Mouse (Mus musculus): ENCODE measurements around the gene Mctp1. TPM values are rescaled to one million over a fixed set of nuclear protein-coding genes. Genes with fewer than 3 reads are reported as not detected.

The Mctp1 gene
- polyA plus RNA-seq, 1 experiment: 7.2 TPM

- TF ChIP-seq CTCF (IDR thresholded peaks at IDR 0.05; ENCODE audit: control insufficient read depth, insufficient read depth, low read length): no peak
- TF ChIP-seq POLR2A (IDR thresholded peaks at IDR 0.05; ENCODE audit: borderline replicate concordance, control insufficient read depth, low read depth, low read length): no peak
- 82% methylated on average over 2 of the region's 2 CpGs for WGBS
- no peaks in the 10 kb centered on the region for H3K4me1 ChIP-seq (ENCODE audit: control insufficient read depth, insufficient read depth, low read length)
Observed at GRCm38 (mm10) chr13:76515896-76516295, 131.6 kb downstream of the Mctp1 start.

GRCm38 (mm10) chr13:76523170-76523569, 138.8 kb downstream of the Mctp1 start:
- TF ChIP-seq POLR2A (IDR thresholded peaks at IDR 0.05; ENCODE audit: borderline replicate concordance, control insufficient read depth, low read depth, low read length) (no peak), CTCF (IDR thresholded peaks at IDR 0.05; ENCODE audit: control insufficient read depth, insufficient read depth, low read length) (no peak)
- 71% methylated on average over 1 of the region's 1 CpGs for WGBS
- Histone ChIP-seq H3K4me3 (replicated peaks; ENCODE audit: control insufficient read depth, low read depth, low read length) (no peak overlapping the region), H3K4me1 (ENCODE audit: control insufficient read depth, insufficient read depth, low read length) (no peaks in the 10 kb centered on the region), H3K27ac (ENCODE audit: control insufficient read depth, insufficient read depth, low read depth, low read length, poor library complexity) (no peak overlapping the region)

More at GRCm38 (mm10) chr13:76515896-76516295, 131.6 kb downstream of the Mctp1 start:
- H3K4me3 ChIP-seq (replicated peaks; ENCODE audit: control insufficient read depth, low read depth, low read length): no peak overlapping the region
- H3K27ac ChIP-seq (ENCODE audit: control insufficient read depth, insufficient read depth, low read depth, low read length, poor library complexity): no peak overlapping the region

GRCm38 (mm10) chr13:76527326-76527725, 143.0 kb downstream of the Mctp1 start:
- no peak overlapping the region for H3K27ac ChIP-seq (ENCODE audit: control insufficient read depth, insufficient read depth, low read depth, low read length, poor library complexity)
- TF ChIP-seq CTCF (IDR thresholded peaks at IDR 0.05; ENCODE audit: control insufficient read depth, insufficient read depth, low read length): no peak
- no peak for TF ChIP-seq POLR2A (IDR thresholded peaks at IDR 0.05; ENCODE audit: borderline replicate concordance, control insufficient read depth, low read depth, low read length)
- H3K4me3 ChIP-seq (replicated peaks; ENCODE audit: control insufficient read depth, low read depth, low read length): no peak overlapping the region
- H3K4me1 ChIP-seq (ENCODE audit: control insufficient read depth, insufficient read depth, low read length): no peaks in the 10 kb centered on the region

- TF ChIP-seq CTCF (IDR thresholded peaks at IDR 0.05; ENCODE audit: control insufficient read depth, insufficient read depth, low read length): no peak
- no peak for TF ChIP-seq POLR2A (IDR thresholded peaks at IDR 0.05; ENCODE audit: borderline replicate concordance, control insufficient read depth, low read depth, low read length)
- 62% methylated on average over 1 of the region's 1 CpGs for WGBS
- no peaks in the 10 kb centered on the region for H3K4me1 ChIP-seq (ENCODE audit: control insufficient read depth, insufficient read depth, low read length)
- no peak overlapping the region for H3K4me3 ChIP-seq (replicated peaks; ENCODE audit: control insufficient read depth, low read depth, low read length)
- H3K27ac ChIP-seq (ENCODE audit: control insufficient read depth, insufficient read depth, low read depth, low read length, poor library complexity): no peak overlapping the region
Observed at GRCm38 (mm10) chr13:76527751-76528150, 143.4 kb downstream of the Mctp1 start.

DNA sequence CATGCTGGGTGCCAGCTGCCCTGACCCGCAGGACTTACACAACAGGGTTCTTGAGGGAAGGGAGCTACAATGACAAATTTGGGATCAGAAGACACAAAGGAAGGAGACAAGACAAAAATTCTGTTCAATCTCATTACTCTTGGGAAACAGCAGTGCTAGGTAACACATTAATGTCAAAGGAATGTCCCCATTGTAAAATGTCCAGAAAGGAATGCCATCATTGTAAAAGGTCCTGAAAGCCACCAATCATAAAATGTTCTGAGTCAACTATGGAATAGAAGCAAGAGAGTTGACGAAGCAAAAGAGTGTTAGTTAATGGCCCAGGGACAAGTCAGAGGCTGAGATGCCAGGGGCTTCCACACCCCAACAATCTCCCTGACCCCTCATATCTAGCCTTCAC, 145.6 kb downstream of the Mctp1 start:
- TF ChIP-seq CTCF (IDR thresholded peaks at IDR 0.05; ENCODE audit: control insufficient read depth, insufficient read depth, low read length) (no peak), POLR2A (IDR thresholded peaks at IDR 0.05; ENCODE audit: borderline replicate concordance, control insufficient read depth, low read depth, low read length) (no peak)
- H3K27ac ChIP-seq (ENCODE audit: control insufficient read depth, insufficient read depth, low read depth, low read length, poor library complexity): no peak overlapping the region
- H3K4me3 ChIP-seq (replicated peaks; ENCODE audit: control insufficient read depth, low read depth, low read length): no peak overlapping the region
- WGBS: 78% methylated on average over 2 of the region's 2 CpGs
- no peaks in the 10 kb centered on the region for H3K4me1 ChIP-seq (ENCODE audit: control insufficient read depth, insufficient read depth, low read length)

DNA sequence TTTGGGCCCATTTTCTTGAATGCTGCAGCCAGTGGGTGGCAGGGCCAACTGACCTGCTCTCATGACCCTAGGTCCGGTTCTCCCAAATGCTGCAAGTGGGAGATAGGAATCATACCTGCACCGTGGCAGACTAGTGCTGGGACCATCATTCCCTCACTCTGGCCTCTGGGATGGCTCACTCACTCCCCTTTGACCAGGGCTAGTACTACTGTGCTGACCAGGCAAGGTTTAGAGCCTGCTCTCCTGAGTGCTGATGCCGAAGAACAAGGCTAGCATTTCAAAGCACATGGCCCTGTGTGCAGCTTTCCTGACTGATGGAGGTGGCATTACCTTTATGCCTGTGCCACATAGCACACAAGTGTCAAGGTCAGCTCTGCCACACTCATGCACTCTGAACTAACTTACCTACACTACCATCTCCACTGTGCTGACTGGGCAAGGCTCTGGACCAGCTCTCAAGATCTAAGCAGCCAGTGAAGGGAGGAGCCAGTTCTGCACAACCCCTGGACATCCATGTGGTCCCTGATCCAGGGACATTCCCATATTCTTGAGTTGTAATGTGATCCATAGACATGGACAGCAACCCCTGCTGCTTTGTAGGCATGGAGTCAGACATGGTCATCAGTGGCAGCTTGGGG, 146.7 kb downstream of the Mctp1 start:
- Histone ChIP-seq H3K4me3 (replicated peaks; ENCODE audit: control insufficient read depth, low read depth, low read length) (no peak overlapping the region), H3K27ac (ENCODE audit: control insufficient read depth, insufficient read depth, low read depth, low read length, poor library complexity) (no peak overlapping the region), H3K4me1 (ENCODE audit: control insufficient read depth, insufficient read depth, low read length) (no peaks in the 10 kb centered on the region)
- no peak for TF ChIP-seq CTCF (IDR thresholded peaks at IDR 0.05; ENCODE audit: control insufficient read depth, insufficient read depth, low read length)
- no peak for TF ChIP-seq POLR2A (IDR thresholded peaks at IDR 0.05; ENCODE audit: borderline replicate concordance, control insufficient read depth, low read depth, low read length)
- 87% methylated on average over 3 of the region's 3 CpGs for WGBS

DNA sequence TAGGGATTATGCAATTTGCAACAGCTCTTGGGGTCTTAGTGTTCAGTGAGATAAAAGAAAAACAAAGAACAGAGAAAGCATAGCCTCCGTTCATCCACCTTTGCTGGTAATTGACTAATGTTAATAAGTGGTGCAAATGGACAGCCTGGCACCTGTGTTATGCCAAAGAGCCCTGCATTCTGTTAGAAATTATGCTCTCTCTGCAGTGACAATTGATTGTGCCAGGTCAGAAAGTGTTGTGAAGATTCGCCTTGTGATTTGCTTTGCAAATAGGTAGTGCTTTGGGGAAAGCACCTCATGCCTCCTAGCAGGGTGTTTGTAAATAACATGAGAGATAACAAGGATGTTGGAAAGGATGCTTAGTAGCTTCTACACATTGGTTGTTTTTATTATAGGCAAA, 163.5 kb downstream of the Mctp1 start:
- Histone ChIP-seq H3K4me3 (replicated peaks; ENCODE audit: control insufficient read depth, low read depth, low read length) (no peak overlapping the region), H3K27ac (ENCODE audit: control insufficient read depth, insufficient read depth, low read depth, low read length, poor library complexity) (no peak overlapping the region), H3K4me1 (ENCODE audit: control insufficient read depth, insufficient read depth, low read length) (no peaks in the 10 kb centered on the region)
- TF ChIP-seq CTCF (IDR thresholded peaks at IDR 0.05; ENCODE audit: control insufficient read depth, insufficient read depth, low read length) (no peak), POLR2A (IDR thresholded peaks at IDR 0.05; ENCODE audit: borderline replicate concordance, control insufficient read depth, low read depth, low read length) (no peak)
- WGBS: 81% methylated on average over 2 of the region's 2 CpGs

DNA sequence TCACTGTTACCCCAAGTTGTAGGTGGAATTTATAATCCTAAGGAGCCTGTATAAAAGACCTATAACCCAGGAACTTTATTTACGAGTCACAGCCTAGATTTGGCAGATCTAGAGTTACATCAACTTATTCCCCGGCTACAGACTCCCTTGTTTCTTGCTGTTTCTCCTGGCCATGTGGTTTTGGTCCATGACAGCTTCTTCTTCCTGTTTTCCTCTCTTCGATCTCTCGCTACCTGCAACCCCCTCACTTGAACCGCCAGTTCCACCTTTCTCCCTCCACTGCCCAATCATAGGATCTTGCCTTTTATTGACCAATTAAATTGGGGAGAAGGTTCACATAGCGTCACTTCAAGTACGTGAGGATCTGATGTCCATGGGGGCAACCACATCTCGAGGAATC, 176.6 kb downstream of the Mctp1 start:
- TF ChIP-seq POLR2A (IDR thresholded peaks at IDR 0.05; ENCODE audit: borderline replicate concordance, control insufficient read depth, low read depth, low read length) (no peak), CTCF (IDR thresholded peaks at IDR 0.05; ENCODE audit: control insufficient read depth, insufficient read depth, low read length) (no peak)
- no peak overlapping the region for H3K27ac ChIP-seq (ENCODE audit: control insufficient read depth, insufficient read depth, low read depth, low read length, poor library complexity)
- H3K4me3 ChIP-seq (replicated peaks; ENCODE audit: control insufficient read depth, low read depth, low read length): no peak overlapping the region
- no peaks in the 10 kb centered on the region for H3K4me1 ChIP-seq (ENCODE audit: control insufficient read depth, insufficient read depth, low read length)
- WGBS: 41% methylated on average over 8 of the region's 8 CpGs

GRCm38 (mm10) chr13:76561594-76561993, 177.3 kb downstream of the Mctp1 start:
- WGBS: 26% methylated on average over 3 of the region's 3 CpGs
- no peaks in the 10 kb centered on the region for H3K4me1 ChIP-seq (ENCODE audit: control insufficient read depth, insufficient read depth, low read length)
- TF ChIP-seq POLR2A (IDR thresholded peaks at IDR 0.05; ENCODE audit: borderline replicate concordance, control insufficient read depth, low read depth, low read length) (no peak), CTCF (IDR thresholded peaks at IDR 0.05; ENCODE audit: control insufficient read depth, insufficient read depth, low read length) (no peak)
- no peak overlapping the region for H3K4me3 ChIP-seq (replicated peaks; ENCODE audit: control insufficient read depth, low read depth, low read length)
- H3K27ac ChIP-seq (ENCODE audit: control insufficient read depth, insufficient read depth, low read depth, low read length, poor library complexity): no peak overlapping the region
